Mouse (Mus musculus) bone marrow macrophage, adult 2 months (primary cell): ENCODE data around the gene Npas3.

Experiments used
- CTCF ChIP-seq: IDR thresholded peaks from 2 replicates; pipeline ENCODE4 v1.5.1; 2012; ENCODE audit warnings: low read depth, mild to moderate bottlenecking, low read length, moderate library complexity
- POLR2A ChIP-seq: IDR thresholded peaks from 2 replicates; pipeline ENCODE4 v1.6.1; 2012; ENCODE audit warnings: mild to moderate bottlenecking, low read depth, low read length, borderline replicate concordance

DNA sequence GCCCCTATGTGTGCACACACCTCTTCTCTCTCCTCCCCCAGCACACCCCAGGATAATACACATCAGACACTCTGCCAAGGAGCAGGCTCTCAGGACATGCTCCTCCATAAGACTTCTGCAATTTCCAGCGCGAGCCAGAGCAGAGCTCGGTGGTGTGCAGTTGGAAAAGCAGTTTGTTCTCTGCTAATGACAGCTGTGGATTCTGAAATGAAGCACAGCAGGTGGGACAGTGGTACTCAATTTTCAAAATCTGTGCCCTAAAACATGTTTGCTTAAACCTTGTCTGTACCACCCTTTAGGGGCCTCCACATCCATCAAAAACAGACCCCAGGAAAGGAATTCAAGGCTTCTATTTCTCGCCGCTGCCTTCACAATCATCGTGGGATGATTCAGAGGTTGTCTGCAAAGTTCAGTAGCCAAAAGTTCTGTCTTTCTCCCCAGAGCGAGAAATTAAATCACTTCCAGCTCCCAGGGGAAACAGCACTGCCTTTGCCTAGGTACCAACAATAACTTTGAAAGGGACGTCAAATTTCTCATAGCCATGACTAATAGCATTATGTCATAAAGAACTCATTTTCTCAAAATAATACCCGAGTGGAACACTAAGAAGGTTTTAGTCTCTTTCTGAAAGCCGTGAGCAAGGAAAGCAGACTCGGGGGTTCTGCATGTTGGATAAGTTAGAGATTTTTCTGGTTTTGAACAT is 533.5 kb downstream of the Npas3 start:
- TF ChIP-seq CTCF, result no peak
- no peak for TF ChIP-seq POLR2A
